In the genomic region with DNA sequence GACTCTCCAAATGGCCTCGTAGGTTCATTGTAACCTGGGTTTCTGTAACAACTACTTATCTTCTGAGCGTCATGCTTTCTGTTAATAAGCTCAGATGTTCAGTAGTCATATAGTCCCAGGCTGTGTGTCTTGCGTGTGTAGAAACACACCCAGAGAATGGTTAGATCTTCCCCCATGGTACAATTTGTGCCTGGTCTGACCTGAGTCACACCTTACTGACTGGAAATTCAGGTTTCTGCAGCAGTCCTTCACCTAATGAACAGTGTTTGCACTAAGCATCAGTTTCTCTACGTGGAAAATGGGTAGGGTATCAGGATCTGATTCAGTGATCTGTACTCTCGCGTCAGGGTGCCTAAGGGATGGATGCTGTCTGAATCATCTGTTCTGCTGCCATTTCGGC, we compare ENCODE assay signal across 25 mouse cellular contexts. TPM values are rescaled to one million over a fixed set of nuclear protein-coding genes. Genes with fewer than 3 reads are reported as not detected.
A peak's percentile ranks its signal among the peaks of the same experiment; 100 is the strongest.
DNase-seq lines count a peak whose midpoint lies in the region; ATAC-seq and TF ChIP-seq lines count a peak whose summit lies in the region.
"Had no signal": no experiment of that assay in that cellular context is flagged by ENCODE, and none has a peak within 500 bp of the region (broad histone marks: within the 10 kb centered on the region; RNA-seq: fewer than 3 reads in every experiment).

No protein-coding gene starts in this region.

- no peaks in the 10 kb centered on the region for H3K36me3 ChIP-seq in intestine, embryonic 15.5 days
- no peaks in the 10 kb centered on the region for H3K36me3 ChIP-seq in intestine, embryonic 16.5 days (ENCODE audit: control insufficient read depth, insufficient read depth, low read length)
- no peaks in the 10 kb centered on the region for H3K36me3 ChIP-seq in intestine, postnatal 0 days (ENCODE audit: control insufficient read depth, insufficient read depth)
- H3K36me3 ChIP-seq in stomach, embryonic 16.5 days (ENCODE audit: control insufficient read depth, insufficient read depth, low read length) = no peaks in the 10 kb centered on the region
- H3K36me3 ChIP-seq: embryonic facial prominence, embryonic 10.5 days; embryonic facial prominence, embryonic 12.5 days; G1E had no signal

- no peak overlapping the region for H3K9ac ChIP-seq in intestine, embryonic 15.5 days
- no peak overlapping the region for H3K9ac ChIP-seq in intestine, embryonic 16.5 days (ENCODE audit: low read depth, low read length)
- no peak overlapping the region for H3K9ac ChIP-seq in intestine, postnatal 0 days (ENCODE audit: low read depth, low read length)
- no peak overlapping the region for H3K9ac ChIP-seq in stomach, embryonic 16.5 days (ENCODE audit: low read length)
- H3K9ac ChIP-seq: embryonic facial prominence, embryonic 12.5 days; forebrain, embryonic 13.5 days had no signal

- H3K4me3 ChIP-seq in intestine, embryonic 15.5 days (replicated peaks) = no peak overlapping the region
- no peak overlapping the region for H3K4me3 ChIP-seq in intestine, embryonic 16.5 days (ENCODE audit: low read length)
- no peak overlapping the region for H3K4me3 ChIP-seq in intestine, postnatal 0 days (ENCODE audit: low read depth, low read length)
- H3K4me3 ChIP-seq in stomach, embryonic 16.5 days (replicated peaks; ENCODE audit: low read length) = no peak overlapping the region
- H3K4me3 ChIP-seq: embryonic facial prominence, embryonic 10.5 days; embryonic facial prominence, embryonic 12.5 days; forebrain, embryonic 13.5 days had no signal

- no peak overlapping the region for H3K27ac ChIP-seq in intestine, embryonic 15.5 days
- no peak overlapping the region for H3K27ac ChIP-seq in intestine, embryonic 16.5 days (ENCODE audit: low read length)
- H3K27ac ChIP-seq in intestine, postnatal 0 days (ENCODE audit: low read depth, low read length) = no peak overlapping the region
- peak overlapping the region; percentile 4; the same call in 1 of the 2 replicates for H3K27ac ChIP-seq in stomach, embryonic 16.5 days (ENCODE audit: low read length)
- H3K27ac ChIP-seq: embryonic facial prominence, embryonic 10.5 days; embryonic facial prominence, embryonic 12.5 days; forebrain, embryonic 13.5 days had no signal

- TF ChIP-seq CTCF in intestine, postnatal 0 days (IDR thresholded peaks at IDR 0.05; ENCODE audit: low read depth) = no peak

- peak; percentile 56; the same call in 1 of the 2 replicates for ATAC-seq in intestine, embryonic 15.5 days
- no peak for ATAC-seq in intestine, embryonic 16.5 days
- 0 out of 2 replicates have a peak, but pooled peaks have one; percentile 47 for ATAC-seq in intestine, postnatal 0 days
- ATAC-seq in stomach, embryonic 16.5 days (ENCODE audit: insufficient read depth, low FRiP score) = peak; percentile 66; the same call in 1 of the 2 replicates
- ATAC-seq: activated CD4-positive, CD25-positive, alpha-beta regulatory T cell, adult 4 months; CD4-positive, CD25-positive, alpha-beta regulatory T cell, adult 4 months; forebrain, embryonic 13.5 days; Patski had no signal

- H3K27me3 ChIP-seq in intestine, embryonic 15.5 days (replicated peaks) = no peaks in the 10 kb centered on the region
- H3K27me3 ChIP-seq in intestine, embryonic 16.5 days (replicated peaks; ENCODE audit: control insufficient read depth, insufficient read depth, low read length) = no peaks in the 10 kb centered on the region
- no peaks in the 10 kb centered on the region for H3K27me3 ChIP-seq in intestine, postnatal 0 days (replicated peaks; ENCODE audit: control insufficient read depth, insufficient read depth, low read length)
- H3K27me3 ChIP-seq in stomach, embryonic 16.5 days (ENCODE audit: control insufficient read depth, insufficient read depth, low read length) = no peaks in the 10 kb centered on the region
- H3K27me3 ChIP-seq: CH12.LX; embryonic facial prominence, embryonic 12.5 days; forebrain, embryonic 13.5 days; Patski had no signal

- H3K4me1 ChIP-seq in intestine, embryonic 15.5 days (replicated peaks) = no peaks in the 10 kb centered on the region
- no peaks in the 10 kb centered on the region for H3K4me1 ChIP-seq in intestine, embryonic 16.5 days (ENCODE audit: control insufficient read depth, insufficient read depth, low read length)
- H3K4me1 ChIP-seq in intestine, postnatal 0 days (replicated peaks; ENCODE audit: control insufficient read depth, insufficient read depth, low read length) = no peaks in the 10 kb centered on the region
- no peaks in the 10 kb centered on the region for H3K4me1 ChIP-seq in stomach, embryonic 16.5 days (ENCODE audit: control insufficient read depth, insufficient read depth, low read length)
- H3K4me1 ChIP-seq: embryonic facial prominence, embryonic 10.5 days; embryonic facial prominence, embryonic 12.5 days; forebrain, embryonic 13.5 days had no signal

- no peak overlapping the region for H3K4me2 ChIP-seq in intestine, embryonic 15.5 days (replicated peaks)
- H3K4me2 ChIP-seq in intestine, embryonic 16.5 days (ENCODE audit: low read depth, low read length) = no peak overlapping the region
- H3K4me2 ChIP-seq in intestine, postnatal 0 days (replicated peaks; ENCODE audit: low read depth) = no peak overlapping the region
- no peak overlapping the region for H3K4me2 ChIP-seq in stomach, embryonic 16.5 days (ENCODE audit: low read depth, low read length)
- H3K4me2 ChIP-seq: embryonic facial prominence, embryonic 12.5 days; forebrain, embryonic 13.5 days had no signal

- 81% methylated on average over 7 of the region's 7 CpGs for WGBS in intestine, embryonic 15.5 days
- WGBS in intestine, embryonic 16.5 days = 83% methylated on average over 7 of the region's 7 CpGs
- WGBS in intestine, postnatal 0 days = 66% methylated on average over 7 of the region's 7 CpGs
- 76% methylated on average over 7 of the region's 7 CpGs for WGBS in stomach, embryonic 16.5 days

- H3K9me3 ChIP-seq in intestine, embryonic 15.5 days = no peaks in the 10 kb centered on the region
- H3K9me3 ChIP-seq in intestine, embryonic 16.5 days (ENCODE audit: control insufficient read depth, low read length) = no peaks in the 10 kb centered on the region
- no peaks in the 10 kb centered on the region for H3K9me3 ChIP-seq in intestine, postnatal 0 days (ENCODE audit: control insufficient read depth)
- H3K9me3 ChIP-seq in stomach, embryonic 16.5 days (replicated peaks; ENCODE audit: control insufficient read depth, low read length) = peaks cover 3% of the 10 kb centered on the region; the same call in 1 of the 2 replicates
- H3K9me3 ChIP-seq: embryonic facial prominence, embryonic 10.5 days; embryonic facial prominence, embryonic 12.5 days; forebrain, embryonic 13.5 days; G1E had no signal

- peak; percentile 1 for DNase-seq in lung, postnatal 36 days
- no peak for DNase-seq in lung, adult 18-20 months
- no peak for DNase-seq in heart, postnatal 4 days
- DNase-seq in right cerebral cortex, adult 18-20 months = no peak
- DNase-seq: adrenal gland, adult 8-10 months; adrenal gland, postnatal 14 days; adrenal gland, postnatal 36 days; B cell, adult 2 months; cerebellum, adult 11-12 months; cerebellum, adult 2 months; cerebellum, adult 9-10 months; cerebellum, postnatal 10 days; cerebellum, postnatal 25 days had no signal

RNA-seq across cellular contexts. Expression of a gene that starts 60.0 kb away (rescaled TPM):
- 2.6 and 3.0 TPM in 2 replicates for polyA plus RNA-seq in intestine, embryonic 15.5 days (2015; fragmentation: Nextera tagmentation; extraction: Ambion mirVana)
- polyA plus RNA-seq in intestine, embryonic 16.5 days (2015; fragmentation: Nextera tagmentation; extraction: Ambion mirVana) = 2.0 and 2.3 TPM in 2 replicates
- 2.1 and 2.3 TPM in 2 replicates for polyA plus RNA-seq in intestine, postnatal 0 days (2015; fragmentation: Nextera tagmentation; extraction: Ambion mirVana)
- 2.7 and 3.3 TPM in 2 replicates for polyA plus RNA-seq in stomach, embryonic 16.5 days (2015; fragmentation: Nextera tagmentation; extraction: Ambion mirVana)
- 10 to 100 TPM; 22.2 to 24.2 TPM for total RNA-seq in heart, postnatal 4 days (2021)
